Mouse (Mus musculus): ENCODE data around the gene Rab3a.

The Rab3a gene

GRCm38 (mm10) chr8:70760350-70760749 is 5.9 kb downstream of the Rab3a start:
- DNase-seq: no peak

GRCm38 (mm10) chr8:70760775-70761406 is 6.4 kb downstream of the Rab3a start, which contains the start of gene Mpv17l2:
Mpv17l2 (minus strand) TSS chr8:70760946.
- DNase-seq: peak; percentile 99

- DNase-seq: no peak
These were observed 7.6 kb downstream of the Rab3a start for GRCm38 (mm10) chr8:70762118-70762517.

GRCm38 (mm10) chr8:70763354-70763753 is 8.9 kb downstream of the Rab3a start:
- peak; percentile 76 for DNase-seq

GRCm38 (mm10) chr8:70764026-70764425 is 9.5 kb downstream of the Rab3a start:
- DNase-seq: no peak

- no peak for DNase-seq
These were observed 10.2 kb downstream of the Rab3a start for GRCm38 (mm10) chr8:70764676-70765075.

- no peak for DNase-seq
These were observed 10.8 kb downstream of the Rab3a start for GRCm38 (mm10) chr8:70765329-70765728.

GRCm38 (mm10) chr8:70765838-70766570 is 11.5 kb downstream of the Rab3a start:
- DNase-seq: peak; percentile 76

- peak; percentile 94 for DNase-seq
These were observed 12.3 kb downstream of the Rab3a start for GRCm38 (mm10) chr8:70766571-70767440.

GRCm38 (mm10) chr8:70767503-70767902 is 13.0 kb downstream of the Rab3a start:
- DNase-seq: no peak

- DNase-seq: no peak
These were observed 13.8 kb downstream of the Rab3a start for GRCm38 (mm10) chr8:70768231-70768776.

GRCm38 (mm10) chr8:70768956-70769355 is 14.5 kb downstream of the Rab3a start:
- no peak for DNase-seq

- peak; percentile 98 for DNase-seq
These were observed 14.9 kb downstream of the Rab3a start for GRCm38 (mm10) chr8:70769359-70769758.

- DNase-seq: no peak
These were observed 15.4 kb downstream of the Rab3a start for GRCm38 (mm10) chr8:70769858-70770257.

- no peak for DNase-seq
These were observed 16.3 kb downstream of the Rab3a start for GRCm38 (mm10) chr8:70770748-70771147.

- no peak for DNase-seq
These were observed 16.7 kb downstream of the Rab3a start for GRCm38 (mm10) chr8:70771217-70771616.

GRCm38 (mm10) chr8:70772075-70772474 is 17.6 kb downstream of the Rab3a start:
- no peak for DNase-seq

GRCm38 (mm10) chr8:70772890-70773289 is 18.4 kb downstream of the Rab3a start:
- DNase-seq: no peak

- no peak for DNase-seq
These were observed 18.9 kb downstream of the Rab3a start for GRCm38 (mm10) chr8:70773410-70773809.

GRCm38 (mm10) chr8:70773833-70774232 is 19.4 kb downstream of the Rab3a start:
- DNase-seq: peak; percentile 88

- DNase-seq: no peak
These were observed 20.3 kb downstream of the Rab3a start for GRCm38 (mm10) chr8:70774740-70775139.

- DNase-seq: no peak
These were observed 20.7 kb downstream of the Rab3a start for GRCm38 (mm10) chr8:70775227-70775626.

GRCm38 (mm10) chr8:70775851-70776495 is 21.5 kb downstream of the Rab3a start:
- DNase-seq: no peak

Measured in lung, postnatal 36 days (tissue).